Mouse (Mus musculus): Measurements from ENCODE around the gene Sec14l2. TPM values are rescaled to one million over a fixed set of nuclear protein-coding genes. Genes with fewer than 3 reads are reported as not detected.
"Not testable (repeated sequence)": the region's sequence is repeated elsewhere in the genome, so short reads cannot be mapped to it uniquely, and the experiment has no call there.

Sec14l2 gene
- polyA plus RNA-seq, 1 experiment from 2014 or later: 3.1 TPM

DNA sequence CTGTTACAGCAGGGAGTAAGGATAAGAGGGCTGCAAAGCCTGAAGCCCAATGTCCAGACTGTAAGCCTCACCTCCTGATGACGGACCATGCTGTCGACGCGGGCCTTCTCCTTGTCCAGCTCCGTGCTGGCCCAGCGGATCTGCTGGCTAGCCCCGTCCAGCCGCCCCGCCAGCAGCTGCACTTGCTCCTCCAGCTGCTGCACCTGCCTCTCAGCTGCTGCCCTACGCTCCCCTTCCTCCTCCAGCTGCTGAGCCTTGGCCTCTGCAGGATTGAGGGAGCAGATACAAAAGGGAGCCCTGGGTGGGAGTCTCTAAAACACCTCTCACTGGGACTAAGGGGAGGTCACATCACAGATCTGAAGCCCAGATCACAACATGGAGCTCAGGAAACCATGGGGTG, 23.9 kb upstream of the Sec14l2 start:
- no peak for ATAC-seq (ENCODE audit: low FRiP score, low read depth)
- no peaks in the 10 kb centered on the region for H3K9me3 ChIP-seq
- WGBS: 83% methylated on average over 10 of the region's 10 CpGs
- peaks cover 25% of the 10 kb centered on the region for H3K36me3 ChIP-seq
- no peaks in the 10 kb centered on the region for H3K4me1 ChIP-seq
- no peak overlapping the region for H3K4me2 ChIP-seq (replicated peaks)
- H3K4me3 ChIP-seq: no peak overlapping the region
- H3K27me3 ChIP-seq (replicated peaks): no peaks in the 10 kb centered on the region
- H3K9ac ChIP-seq: no peak overlapping the region
- no peak overlapping the region for H3K27ac ChIP-seq

DNA sequence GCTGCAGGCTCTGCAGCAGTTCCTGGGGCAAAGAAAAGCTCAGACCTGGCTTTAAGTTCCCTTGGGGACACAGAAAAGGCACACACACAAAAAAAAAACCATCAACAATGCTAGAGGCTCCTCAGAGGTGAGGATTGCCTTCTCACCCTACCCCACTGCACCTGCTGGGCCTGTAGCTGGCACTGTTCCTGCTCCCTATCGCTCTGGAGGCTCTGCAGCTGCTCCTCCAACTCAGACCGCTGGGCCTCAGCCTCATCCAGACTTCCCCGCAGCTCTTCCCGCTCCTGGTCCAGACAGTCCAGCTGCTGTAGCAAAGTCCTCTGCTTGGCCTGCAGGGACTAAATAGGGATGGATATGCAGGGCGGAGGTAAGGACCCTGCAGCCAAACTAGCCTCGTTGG, 23.2 kb upstream of the Sec14l2 start:
- Histone ChIP-seq H3K9ac (no peak overlapping the region), H3K4me3 (no peak overlapping the region), H3K27ac (no peak overlapping the region), H3K4me1 (no peaks in the 10 kb centered on the region), H3K9me3 (no peaks in the 10 kb centered on the region), H3K4me2 (replicated peaks) (no peak overlapping the region), H3K27me3 (replicated peaks) (no peaks in the 10 kb centered on the region), H3K36me3 (peaks cover 32% of the 10 kb centered on the region)
- no peak for ATAC-seq (ENCODE audit: low FRiP score, low read depth)
- 83% methylated on average over 6 of the region's 6 CpGs for WGBS

- Histone ChIP-seq H3K4me3 (no peak overlapping the region), H3K4me2 (replicated peaks) (no peak overlapping the region), H3K27ac (no peak overlapping the region), H3K9me3 (no peaks in the 10 kb centered on the region), H3K27me3 (replicated peaks) (no peaks in the 10 kb centered on the region), H3K4me1 (no peaks in the 10 kb centered on the region), H3K9ac (no peak overlapping the region), H3K36me3 (peaks cover 55% of the 10 kb centered on the region)
- ATAC-seq (ENCODE audit: low FRiP score, low read depth): no peak
- WGBS: 92% methylated on average over 21 of the region's 21 CpGs
Measured at GRCm38 (mm10) chr11:4143281-4144062, 20.3 kb upstream of the Sec14l2 start.

DNA sequence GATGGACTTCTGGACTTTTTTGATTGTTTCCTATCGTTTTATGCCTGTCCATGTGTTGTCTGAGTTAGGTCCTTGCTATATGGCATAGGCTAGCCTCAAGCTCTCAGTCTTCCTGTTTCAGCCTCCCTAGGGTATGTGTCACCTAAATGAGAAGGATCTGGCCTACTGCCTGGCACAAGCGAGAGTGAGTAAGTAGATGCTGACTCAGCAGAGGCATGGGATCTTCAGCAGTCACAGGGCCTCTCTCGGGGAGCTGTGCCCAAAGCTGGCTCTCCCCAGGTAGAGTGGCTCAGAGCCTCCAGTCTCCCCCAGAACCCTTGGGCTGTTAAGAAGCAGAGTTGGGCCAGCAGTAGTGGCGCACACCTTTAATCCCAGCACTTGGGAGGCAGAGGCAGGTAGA, 19.1 kb upstream of the Sec14l2 start:
- no peaks in the 10 kb centered on the region for H3K4me1 ChIP-seq
- no peaks in the 10 kb centered on the region for H3K9me3 ChIP-seq
- WGBS: 89% methylated on average over 4 of the region's 4 CpGs
- H3K27me3 ChIP-seq (replicated peaks): no peaks in the 10 kb centered on the region
- no peak overlapping the region for H3K9ac ChIP-seq
- peaks cover 59% of the 10 kb centered on the region for H3K36me3 ChIP-seq
- H3K27ac ChIP-seq: no peak overlapping the region
- no peak for ATAC-seq (ENCODE audit: low FRiP score, low read depth)
- no peak overlapping the region for H3K4me3 ChIP-seq
- H3K4me2 ChIP-seq (replicated peaks): no peak overlapping the region

DNA sequence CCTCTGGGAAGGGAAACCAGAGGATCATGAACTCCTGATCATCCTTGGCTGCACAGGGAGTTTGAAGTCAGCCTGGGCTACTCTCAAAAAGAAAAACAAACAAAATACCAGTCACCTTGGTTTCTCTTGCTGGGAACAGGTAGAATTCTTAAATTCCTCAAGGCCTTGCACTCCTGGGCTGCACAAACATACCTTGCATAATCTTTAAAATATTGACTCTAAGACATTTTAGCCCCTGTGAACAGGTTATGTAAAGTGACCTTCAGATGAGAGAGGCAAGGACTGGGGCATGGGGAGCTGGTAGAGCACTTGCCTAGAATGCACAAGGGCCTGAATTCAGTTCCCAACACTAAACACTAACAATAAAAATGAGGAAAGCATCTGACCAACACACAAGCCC, 18.3 kb upstream of the Sec14l2 start:
- no peak overlapping the region for H3K27ac ChIP-seq
- no peaks in the 10 kb centered on the region for H3K27me3 ChIP-seq (replicated peaks)
- no peak for ATAC-seq (ENCODE audit: low FRiP score, low read depth)
- H3K36me3 ChIP-seq: peaks cover 68% of the 10 kb centered on the region
- no peak overlapping the region for H3K4me2 ChIP-seq (replicated peaks)
- no peak overlapping the region for H3K9ac ChIP-seq
- H3K4me1 ChIP-seq: peaks cover 6% of the 10 kb centered on the region
- no peaks in the 10 kb centered on the region for H3K9me3 ChIP-seq
- H3K4me3 ChIP-seq: no peak overlapping the region

GRCm38 (mm10) chr11:4138964-4139363, 15.7 kb upstream of the Sec14l2 start:
- H3K9ac ChIP-seq: 0 out of 2 replicates have a peak overlapping the region, but pooled peaks have one; percentile 3
- H3K4me2 ChIP-seq (replicated peaks): no peak overlapping the region
- peaks cover 61% of the 10 kb centered on the region for H3K36me3 ChIP-seq
- H3K9me3 ChIP-seq: no peaks in the 10 kb centered on the region
- peaks cover 16% of the 10 kb centered on the region for H3K4me1 ChIP-seq
- no peaks in the 10 kb centered on the region for H3K27me3 ChIP-seq (replicated peaks)
- no peak overlapping the region for H3K4me3 ChIP-seq
- no peak for ATAC-seq (ENCODE audit: low FRiP score, low read depth)
- 45% methylated on average over 2 of the region's 2 CpGs for WGBS
- no peak overlapping the region for H3K27ac ChIP-seq

DNA sequence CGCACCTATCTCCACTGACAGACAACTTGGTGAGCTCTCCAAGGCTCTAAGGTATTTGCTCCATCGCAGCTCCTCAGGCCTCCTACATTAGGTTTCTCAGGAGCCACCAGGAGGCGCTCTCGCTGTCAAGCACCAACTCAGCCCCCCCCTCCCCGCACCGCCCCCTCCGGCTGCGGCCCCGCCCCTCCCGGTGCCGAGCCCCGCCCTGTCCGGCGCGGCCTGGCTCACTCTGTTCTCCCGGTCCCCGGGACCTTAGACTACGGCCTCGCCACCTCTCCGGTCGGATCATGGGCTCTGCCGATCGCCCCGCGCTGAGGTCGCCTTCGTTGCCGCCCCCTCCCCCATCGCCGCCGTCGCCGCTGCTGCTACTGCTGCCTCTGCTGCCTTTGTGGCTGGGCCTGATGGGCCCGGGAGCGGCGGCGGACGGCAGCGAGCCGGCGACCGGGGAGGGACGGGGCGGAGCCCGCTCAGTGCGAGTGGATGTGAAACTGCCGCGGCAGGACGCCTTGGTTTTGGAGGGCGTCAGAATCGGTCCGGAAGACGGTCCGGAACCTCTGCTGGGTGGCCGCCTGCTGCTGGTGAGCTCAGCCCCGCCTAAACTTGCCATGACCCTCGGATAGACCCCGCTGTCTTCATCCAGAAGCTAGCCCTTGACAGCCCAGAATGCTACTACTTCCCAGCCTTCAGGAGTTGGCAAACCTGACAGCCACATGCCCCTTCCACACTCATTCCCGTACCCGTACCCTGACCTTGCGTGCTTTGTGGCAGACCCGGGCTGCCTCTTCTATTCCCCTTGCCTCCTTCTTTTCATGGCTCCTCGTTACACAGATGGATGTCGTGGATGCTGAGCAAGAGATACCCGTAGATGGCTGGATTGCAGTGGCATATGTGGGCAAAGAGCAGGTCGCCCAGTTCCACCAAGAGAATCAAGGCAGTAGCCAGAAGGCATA, 12.0 kb upstream of the Sec14l2 start, which contains the start of gene Rnf215:
Rnf215 (plus strand) TSS at position 217 of the 950 bp plus-strand sequence.
- Histone ChIP-seq H3K4me2 (replicated peaks) (peak within 1 kb of the TSS; percentile 82), H3K4me3 (peak within 1 kb of the TSS; percentile 74), H3K9me3 (no peaks in the 10 kb centered on the region), H3K4me1 (peaks cover 16% of the 10 kb centered on the region), H3K27ac (peak within 1 kb of the TSS; percentile 32), H3K36me3 (peaks cover 26% of the 10 kb centered on the region), H3K9ac (peak within 1 kb of the TSS; percentile 94), H3K27me3 (replicated peaks) (no peaks in the 10 kb centered on the region)
- peak; percentile 89 for ATAC-seq (ENCODE audit: low FRiP score, low read depth)
- WGBS: 2% methylated on average over 64 of the region's 66 CpGs

DNA sequence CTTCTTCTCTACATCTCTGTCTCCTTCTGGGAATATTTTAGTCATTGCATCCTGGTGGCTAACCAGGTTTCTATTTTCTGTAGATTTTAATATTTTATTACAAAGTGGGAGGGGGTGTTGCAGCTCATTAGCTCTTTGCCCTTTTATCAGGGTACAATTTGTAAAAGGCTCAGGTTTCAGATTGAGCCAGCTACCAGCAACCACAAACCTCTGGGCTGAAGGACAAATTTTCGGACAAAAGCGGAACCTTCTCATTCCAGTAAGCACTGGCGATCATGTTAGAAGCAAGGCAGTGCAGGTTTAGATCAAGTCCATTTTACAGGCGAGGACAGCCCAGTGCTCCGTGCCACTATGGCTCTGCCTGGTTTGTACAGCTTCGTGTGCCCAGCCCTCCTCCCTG, 11.2 kb upstream of the Sec14l2 start:
- H3K4me3 ChIP-seq: no peak overlapping the region
- H3K4me1 ChIP-seq: peaks cover 16% of the 10 kb centered on the region
- H3K27me3 ChIP-seq (replicated peaks): no peaks in the 10 kb centered on the region
- H3K27ac ChIP-seq: no peak overlapping the region
- ATAC-seq (ENCODE audit: low FRiP score, low read depth): no peak
- H3K36me3 ChIP-seq: peaks cover 18% of the 10 kb centered on the region; the same call in 1 of the 2 replicates
- 59% methylated on average over 6 of the region's 6 CpGs for WGBS
- no peak overlapping the region for H3K9ac ChIP-seq
- no peak overlapping the region for H3K4me2 ChIP-seq (replicated peaks)
- no peaks in the 10 kb centered on the region for H3K9me3 ChIP-seq

DNA sequence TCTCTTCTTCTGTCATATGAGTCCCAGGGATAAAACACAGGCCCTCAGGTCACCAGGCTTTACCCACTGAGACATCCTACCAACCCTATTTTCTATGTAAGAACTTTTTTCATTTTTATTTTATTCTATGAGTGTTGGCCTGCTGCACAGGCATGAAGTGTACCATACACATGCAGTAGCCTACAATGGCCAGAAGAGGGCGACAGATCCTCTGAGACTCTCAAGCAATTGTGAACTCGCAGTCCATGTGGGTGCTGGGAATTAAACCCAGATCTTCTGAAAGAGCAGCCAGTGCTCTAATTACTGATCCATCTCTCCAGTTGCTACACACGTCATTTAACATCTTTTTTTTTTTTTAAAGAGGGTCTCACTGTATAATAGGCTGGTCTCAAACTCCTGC, 10.2 kb upstream of the Sec14l2 start:
- Histone ChIP-seq H3K9me3 (no peaks in the 10 kb centered on the region), H3K27ac (no peak overlapping the region), H3K4me1 (peaks cover 16% of the 10 kb centered on the region), H3K4me2 (replicated peaks) (no peak overlapping the region), H3K4me3 (no peak overlapping the region), H3K27me3 (replicated peaks) (no peaks in the 10 kb centered on the region), H3K9ac (no peak overlapping the region), H3K36me3 (0 out of 2 replicates have a peak, but pooled peaks cover 13% of the 10 kb centered on the region)
- 63% methylated on average over 3 of the region's 3 CpGs for WGBS
- ATAC-seq (ENCODE audit: low FRiP score, low read depth): no peak

- 0 out of 2 replicates have a peak, but pooled peaks cover 10% of the 10 kb centered on the region for H3K9me3 ChIP-seq
- H3K27ac ChIP-seq; H3K9ac ChIP-seq; H3K4me2 ChIP-seq (replicated peaks); H3K36me3 ChIP-seq; H3K4me3 ChIP-seq; H3K27me3 ChIP-seq (replicated peaks); H3K4me1 ChIP-seq; ATAC-seq (ENCODE audit: low FRiP score, low read depth): not testable (repeated sequence)
- WGBS: 97% methylated on average over 4 of the region's 4 CpGs
Measured at GRCm38 (mm10) chr11:4128461-4128860, 5.2 kb upstream of the Sec14l2 start.

- Histone ChIP-seq H3K4me2 (replicated peaks) (no peak overlapping the region), H3K27me3 (replicated peaks) (no peaks in the 10 kb centered on the region), H3K9ac (no peak overlapping the region), H3K27ac (no peak overlapping the region), H3K36me3 (no peaks in the 10 kb centered on the region), H3K4me1 (no peaks in the 10 kb centered on the region), H3K4me3 (no peak overlapping the region), H3K9me3 (0 out of 2 replicates have a peak, but pooled peaks cover 10% of the 10 kb centered on the region)
- 89% methylated on average over 1 of the region's 1 CpGs for WGBS
- ATAC-seq (ENCODE audit: low FRiP score, low read depth): no peak
Measured at GRCm38 (mm10) chr11:4127059-4127458, 3.8 kb upstream of the Sec14l2 start.

- WGBS: 53% methylated on average over 5 of the region's 5 CpGs
- H3K9me3 ChIP-seq: 0 out of 2 replicates have a peak, but pooled peaks cover 10% of the 10 kb centered on the region
- no peak for ATAC-seq (ENCODE audit: low FRiP score, low read depth)
- no peak overlapping the region for H3K27ac ChIP-seq
- no peak overlapping the region for H3K4me2 ChIP-seq (replicated peaks)
- H3K27me3 ChIP-seq (replicated peaks): no peaks in the 10 kb centered on the region; the same call in 1 of the 2 replicates
- no peaks in the 10 kb centered on the region for H3K36me3 ChIP-seq
- H3K4me3 ChIP-seq: no peak overlapping the region
- H3K9ac ChIP-seq: no peak overlapping the region
- no peaks in the 10 kb centered on the region for H3K4me1 ChIP-seq
Measured at GRCm38 (mm10) chr11:4123922-4124321, 707 bp upstream of the Sec14l2 start.

All from neural tube, embryonic 12.5 days (tissue).